Mouse (Mus musculus) liver, postnatal 0 days (tissue): ENCODE results near the gene Golph3.

Experiments used
- CTCF ChIP-seq: sonication (generic); IDR thresholded peaks from 2 replicates; pipeline ENCODE4 v1.5.1; 2016; ENCODE audit warnings: antibody characterized with exemption, low read depth
- EP300 ChIP-seq: IDR thresholded peaks from 2 replicates; pipeline ENCODE4 v1.6.1; 2016; ENCODE audit warnings: antibody characterized with exemption, low read depth, mild to moderate bottlenecking

- TF ChIP-seq CTCF (no peak), EP300 (no peak)
Measured at GRCm38 (mm10) chr15:12314584-12314983, 6.7 kb upstream of the Golph3 start.
